Mouse (Mus musculus) cortical plate, adult 2 months (tissue): Measurements from ENCODE around the gene Sh2b3.

Experiments used
- CTCF ChIP-seq: fragments of 200-500 bp; IDR thresholded peaks from 2 replicates; pipeline ENCODE4 v1.5.1; 2011; ENCODE audit warnings: mild to moderate bottlenecking, control low read depth, low read length; ENCODE audit not compliant: insufficient read depth; ENCODE audit errors: extremely low read depth
- POLR2A ChIP-seq: fragments of 200-500 bp; IDR thresholded peaks from 2 replicates; pipeline ENCODE4 v1.6.1; 2011; ENCODE audit warnings: mild to moderate bottlenecking, low read length, control low read depth; ENCODE audit not compliant: insufficient read depth; ENCODE audit errors: extremely low read depth

DNA sequence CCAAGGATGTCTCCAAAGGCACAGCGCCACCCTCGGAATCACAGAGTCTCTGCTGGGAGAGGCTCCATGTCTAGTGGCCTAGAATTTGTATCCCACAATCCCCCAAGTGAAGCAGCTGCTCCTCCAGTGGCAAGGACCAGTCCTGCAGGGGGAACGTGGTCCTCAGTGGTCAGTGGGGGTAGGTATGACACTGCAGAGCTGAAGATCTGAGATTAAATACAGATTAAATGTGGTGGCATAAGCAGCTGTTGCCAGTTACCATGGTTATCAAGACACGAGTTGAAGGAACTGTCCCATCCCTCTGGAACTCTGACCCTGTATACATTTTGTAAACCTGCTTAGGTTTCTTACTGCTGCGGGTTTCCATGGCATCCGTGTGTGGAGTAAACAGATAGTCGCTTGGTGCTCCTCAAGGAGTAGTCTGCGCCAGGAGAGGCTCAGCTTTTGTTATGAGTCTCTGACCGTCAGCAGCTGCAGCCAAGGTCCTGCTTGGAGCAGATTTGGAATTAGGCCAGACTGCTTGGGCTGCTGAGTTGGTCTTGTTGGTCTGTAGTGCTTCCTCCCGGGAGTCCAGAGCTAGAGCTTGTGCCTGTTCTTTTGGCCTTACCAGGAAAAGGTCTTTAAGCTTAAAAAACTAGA, 53.5 kb downstream of the Sh2b3 start:
- TF ChIP-seq POLR2A (no peak), CTCF (no peak)
